Mouse (Mus musculus): ENCODE measurements around the gene Pdia6.

The Pdia6 gene

GRCm38 (mm10) chr12:17264826-17265225, 1.5 kb upstream of the Pdia6 start:
- peak; percentile 30 for DNase-seq

- DNase-seq: no peak
These were observed 287 bp downstream of the Pdia6 start for GRCm38 (mm10) chr12:17266673-17266990.

GRCm38 (mm10) chr12:17267316-17267715, 971 bp downstream of the Pdia6 start:
- DNase-seq: peak; percentile 57

- no peak for DNase-seq
These were observed 4.9 kb downstream of the Pdia6 start for GRCm38 (mm10) chr12:17271272-17271671.

GRCm38 (mm10) chr12:17273841-17274240, 7.5 kb downstream of the Pdia6 start:
- no peak for DNase-seq

- no peak for DNase-seq
These were observed 22.2 kb downstream of the Pdia6 start for GRCm38 (mm10) chr12:17288496-17288895.

- DNase-seq: no peak
These were observed 22.7 kb downstream of the Pdia6 start for GRCm38 (mm10) chr12:17289060-17289459.

GRCm38 (mm10) chr12:17289913-17290312, 23.6 kb downstream of the Pdia6 start:
- no peak for DNase-seq

- no peak for DNase-seq
These were observed 24.2 kb downstream of the Pdia6 start for GRCm38 (mm10) chr12:17290569-17290968.

GRCm38 (mm10) chr12:17296899-17297298, 30.6 kb downstream of the Pdia6 start:
- DNase-seq: no peak

- DNase-seq: no peak
These were observed 33.6 kb downstream of the Pdia6 start for GRCm38 (mm10) chr12:17299902-17300301.

GRCm38 (mm10) chr12:17305445-17305844, 39.1 kb downstream of the Pdia6 start:
- no peak for DNase-seq

GRCm38 (mm10) chr12:17308246-17308645, 41.9 kb downstream of the Pdia6 start:
- no peak for DNase-seq

GRCm38 (mm10) chr12:17310852-17311839, 44.8 kb downstream of the Pdia6 start:
- no peak for DNase-seq

- no peak for DNase-seq
These were observed 49.8 kb downstream of the Pdia6 start for GRCm38 (mm10) chr12:17316096-17316495.

- DNase-seq: no peak
These were observed 51.6 kb downstream of the Pdia6 start for GRCm38 (mm10) chr12:17317970-17318369.

- DNase-seq: no peak
These were observed 52.1 kb downstream of the Pdia6 start for GRCm38 (mm10) chr12:17318453-17318852.

GRCm38 (mm10) chr12:17324549-17325470, 58.5 kb downstream of the Pdia6 start:
- no peak for DNase-seq

- DNase-seq: no peak
These were observed 62.9 kb downstream of the Pdia6 start, which contains the start of gene Atp6v1c2 for GRCm38 (mm10) chr12:17329259-17329658. TSS of gene Atp6v1c2 (minus strand) at chr12:17329359.

- no peak for DNase-seq
These were observed 67.1 kb downstream of the Pdia6 start for GRCm38 (mm10) chr12:17333459-17333858.

Measured in cerebellum, adult 9-10 months (tissue).